Mouse (Mus musculus): Measurements from ENCODE around the gene Fryl. TPM values are rescaled to one million over a fixed set of nuclear protein-coding genes. Genes with fewer than 3 reads are reported as not detected.

Gene Fryl
- total RNA-seq, 1 experiment from 2014 or later, result 154 TPM

DNA sequence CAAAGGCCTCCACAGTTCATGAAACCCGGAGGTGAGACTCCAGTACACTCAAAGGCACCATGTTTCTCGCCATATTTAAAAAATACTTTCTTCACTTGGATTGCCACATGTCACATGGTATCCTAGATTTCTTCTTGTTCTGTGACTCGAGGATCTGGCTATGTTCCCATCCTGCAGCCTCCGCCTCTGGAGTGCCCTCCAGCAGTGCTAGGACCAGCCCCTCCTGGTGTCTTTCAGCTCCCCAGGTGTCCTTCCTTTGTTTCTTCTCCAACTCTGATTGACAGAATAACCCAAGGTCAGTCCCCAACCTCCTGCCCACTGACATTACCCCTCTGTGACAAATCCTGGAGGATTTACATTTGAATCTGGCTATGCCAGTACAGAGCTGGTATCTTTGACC, 26.2 kb downstream of the Fryl start:
- no peak for ATAC-seq (replicated peaks; ENCODE audit: insufficient number of reproducible peaks, low FRiP score, low TSS enrichment, poor library complexity, severe bottlenecking)

DNA sequence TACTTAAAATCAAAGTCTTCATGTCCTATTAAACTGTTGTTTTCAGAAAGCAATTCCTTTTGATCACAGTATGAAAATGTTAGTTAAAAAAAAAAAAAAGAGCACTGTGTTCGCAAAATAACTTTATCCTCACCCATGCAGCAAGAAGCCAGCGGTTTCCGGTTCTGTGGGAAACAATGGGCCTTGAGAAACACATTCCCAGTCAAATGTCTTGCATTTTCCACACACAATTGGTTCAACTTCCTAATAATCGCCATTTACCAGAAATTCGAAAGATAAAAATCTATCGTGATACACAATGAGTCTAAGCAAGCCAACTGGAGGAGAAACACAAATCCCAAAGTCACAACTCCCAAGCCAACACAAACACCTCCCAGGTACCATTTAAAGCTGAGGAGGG, 27.0 kb downstream of the Fryl start:
- no peak for ATAC-seq (replicated peaks; ENCODE audit: insufficient number of reproducible peaks, low FRiP score, low TSS enrichment, poor library complexity, severe bottlenecking)

DNA sequence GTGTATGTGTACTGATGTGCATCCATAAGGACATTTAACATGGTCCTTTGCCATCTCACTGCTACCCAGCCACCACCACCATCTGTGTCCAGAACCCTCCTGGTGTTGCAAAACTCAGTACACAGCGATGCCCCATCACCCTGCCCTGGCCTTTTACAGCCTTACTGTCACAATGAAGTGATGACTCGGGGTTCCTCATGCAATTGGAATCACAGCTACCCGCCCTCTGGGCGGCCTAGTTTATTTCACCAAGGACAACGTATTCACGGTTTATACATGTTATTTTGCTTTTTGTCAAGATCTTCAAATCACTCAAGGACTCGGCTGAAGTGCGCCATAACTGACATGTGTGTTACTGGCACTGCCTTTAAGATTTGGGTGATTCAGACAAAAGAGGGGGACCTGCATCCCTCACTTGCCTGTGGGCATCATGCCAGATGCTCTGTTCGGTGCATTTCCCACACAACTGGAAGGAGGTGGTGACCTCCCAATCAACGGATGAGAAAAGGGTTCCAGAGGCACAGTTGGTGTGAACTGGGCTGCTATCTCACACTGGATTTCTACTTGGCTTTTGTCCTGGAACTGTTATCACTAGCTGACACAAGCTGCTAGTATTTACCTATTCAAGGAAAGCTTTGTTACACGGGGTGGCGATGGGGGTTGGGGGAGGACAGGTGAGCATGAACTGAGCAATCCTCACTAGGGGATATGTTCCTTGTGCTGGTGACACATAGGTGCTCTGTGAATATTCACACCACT, 27.9 kb downstream of the Fryl start:
- no peak for ATAC-seq (replicated peaks; ENCODE audit: insufficient number of reproducible peaks, low FRiP score, low TSS enrichment, poor library complexity, severe bottlenecking)

DNA sequence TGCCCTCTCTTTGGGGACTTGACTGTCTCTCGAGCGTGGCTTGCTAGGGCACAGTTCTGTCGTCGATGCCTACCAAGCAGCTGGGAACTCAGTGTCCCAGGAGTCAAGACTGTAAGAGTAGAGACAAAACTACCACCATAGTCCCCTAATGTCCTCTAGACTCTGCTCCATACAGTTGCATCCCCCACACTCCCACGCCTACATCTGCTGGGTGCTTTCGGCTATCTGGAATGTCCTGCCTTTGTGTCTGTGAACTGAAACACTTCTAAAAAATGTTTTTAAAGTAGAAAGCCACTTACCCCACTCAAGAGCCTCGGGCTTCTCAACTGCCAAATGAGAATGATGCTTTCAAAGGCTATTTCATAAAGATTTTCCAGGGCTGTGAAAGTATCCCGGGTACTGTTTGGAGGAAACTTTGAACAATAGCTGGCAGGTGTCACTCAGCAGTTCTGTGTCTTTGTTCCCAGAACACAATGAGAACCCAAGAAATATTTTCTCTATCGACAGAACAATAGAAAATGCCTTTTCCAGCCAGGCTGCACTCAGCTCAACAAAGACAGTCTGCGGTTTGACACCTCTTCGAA, 28.8 kb downstream of the Fryl start:
- no peak for ATAC-seq (replicated peaks; ENCODE audit: insufficient number of reproducible peaks, low FRiP score, low TSS enrichment, poor library complexity, severe bottlenecking)

DNA sequence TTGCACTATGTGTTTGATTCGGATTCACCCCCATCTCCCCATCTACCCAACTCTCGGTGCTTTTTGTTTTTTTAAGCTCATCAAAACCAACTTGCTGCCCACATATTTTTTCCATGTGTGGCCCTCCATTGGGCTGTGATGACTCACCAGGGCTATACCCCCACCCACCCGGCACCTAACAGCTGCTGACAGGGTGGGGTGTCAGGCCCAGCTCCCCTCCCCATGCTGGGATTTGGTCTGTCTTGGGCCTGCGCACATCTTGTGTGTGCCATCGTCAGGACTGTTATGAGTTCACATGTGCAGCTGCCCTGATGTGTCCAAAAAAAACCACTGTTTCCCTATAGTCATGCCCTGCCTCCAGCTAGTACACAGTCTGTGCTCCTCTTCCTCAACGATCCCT, 33.4 kb downstream of the Fryl start:
- no peak for ATAC-seq (replicated peaks; ENCODE audit: insufficient number of reproducible peaks, low FRiP score, low TSS enrichment, poor library complexity, severe bottlenecking)

DNA sequence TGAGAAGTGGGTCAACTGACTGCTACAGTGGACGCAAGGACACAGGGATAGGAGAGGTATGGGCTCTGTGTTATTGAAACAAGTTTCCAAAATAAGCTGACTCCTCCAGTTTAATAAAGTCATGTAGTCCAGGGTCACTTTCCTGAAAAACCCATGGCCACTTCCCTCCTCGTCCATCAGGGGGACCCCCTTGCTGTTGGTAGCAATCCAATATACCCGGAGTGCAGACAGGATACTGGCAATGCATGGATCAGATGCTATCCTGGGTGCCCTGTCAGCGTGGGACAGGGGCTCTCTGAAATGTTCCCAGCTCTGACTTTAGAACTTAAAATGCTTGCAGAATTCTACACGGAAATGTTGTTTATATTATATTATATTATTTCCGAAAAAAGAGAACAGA, 34.0 kb downstream of the Fryl start:
- ATAC-seq (replicated peaks; ENCODE audit: insufficient number of reproducible peaks, low FRiP score, low TSS enrichment, poor library complexity, severe bottlenecking), result no peak

DNA sequence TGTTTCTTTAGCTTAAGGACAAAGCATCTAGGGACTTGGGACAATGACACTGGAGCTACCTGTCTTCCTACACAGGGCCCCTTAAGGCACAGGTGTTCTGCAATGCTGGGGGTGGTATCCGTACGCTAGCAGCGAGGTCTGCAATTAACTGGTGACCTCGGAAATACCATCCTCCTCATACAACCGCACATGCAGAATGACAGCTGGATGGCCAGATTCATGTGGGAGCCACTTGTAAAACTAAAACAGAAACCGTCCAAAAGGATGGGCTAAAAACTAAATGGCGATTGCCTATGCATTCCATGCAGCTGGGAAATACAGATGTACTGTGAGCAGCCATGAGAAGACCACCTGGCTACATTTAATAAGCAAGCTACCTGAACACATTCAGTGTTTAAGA, 34.6 kb downstream of the Fryl start:
- no peak for ATAC-seq (replicated peaks; ENCODE audit: insufficient number of reproducible peaks, low FRiP score, low TSS enrichment, poor library complexity, severe bottlenecking)

DNA sequence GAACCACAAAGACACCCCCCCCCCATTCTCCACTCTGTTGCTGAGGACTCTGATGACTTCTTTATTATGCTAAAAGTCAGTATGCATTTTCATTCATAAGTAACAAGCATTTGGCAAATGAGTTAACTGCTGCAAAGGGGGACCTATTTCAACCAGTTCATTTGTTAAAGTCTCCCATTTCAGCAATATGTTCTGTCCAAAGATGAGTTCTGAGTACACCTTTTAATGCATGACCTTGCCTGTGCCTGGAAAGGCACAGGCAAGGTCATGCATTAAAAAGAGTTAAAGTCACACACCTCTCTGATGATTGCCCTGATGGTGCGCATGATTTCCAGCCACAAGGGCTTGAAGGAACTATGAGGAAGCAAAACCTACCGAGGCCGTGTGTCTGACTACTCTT, 36.7 kb downstream of the Fryl start:
- ATAC-seq (replicated peaks; ENCODE audit: insufficient number of reproducible peaks, low FRiP score, low TSS enrichment, poor library complexity, severe bottlenecking), result no peak

DNA sequence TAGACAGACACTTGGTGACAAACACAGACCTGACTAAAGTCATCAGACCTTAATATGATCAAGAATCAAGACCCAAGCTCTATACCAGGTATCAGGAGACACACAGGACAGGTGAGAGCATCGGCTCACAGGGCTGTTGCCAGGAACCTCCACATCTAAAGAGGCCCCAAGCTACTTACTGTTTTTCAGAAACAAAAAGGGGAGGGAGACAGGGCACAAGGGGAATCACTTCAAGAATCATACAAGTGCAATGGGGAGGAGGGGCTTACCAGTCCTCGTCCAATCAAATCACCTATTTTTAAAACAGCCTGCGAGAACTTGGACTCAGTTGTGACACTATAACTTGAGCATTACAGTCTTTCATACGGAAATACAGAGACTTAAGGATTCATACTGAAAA, 38.4 kb downstream of the Fryl start:
- no peak for ATAC-seq (replicated peaks; ENCODE audit: insufficient number of reproducible peaks, low FRiP score, low TSS enrichment, poor library complexity, severe bottlenecking)

DNA sequence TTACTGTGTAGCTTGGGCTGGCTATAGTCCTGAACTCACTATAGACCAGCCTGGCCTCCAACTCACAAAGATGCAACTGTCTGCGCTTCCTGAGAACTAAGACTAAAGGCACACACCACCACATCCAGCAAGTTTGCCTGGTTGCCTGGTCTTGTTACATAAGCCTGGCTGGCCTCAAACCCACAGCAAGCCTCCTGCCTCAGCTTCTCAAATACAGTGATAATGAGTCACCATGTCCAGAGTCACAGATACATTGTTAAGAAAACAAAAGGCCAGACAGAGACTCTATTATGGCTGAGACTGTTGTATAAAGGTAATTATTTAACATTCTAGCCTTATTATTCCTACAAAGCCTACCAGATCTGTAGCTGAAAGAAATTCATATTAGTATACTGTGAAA, 39.3 kb downstream of the Fryl start:
- no peak for ATAC-seq (replicated peaks; ENCODE audit: insufficient number of reproducible peaks, low FRiP score, low TSS enrichment, poor library complexity, severe bottlenecking)

DNA sequence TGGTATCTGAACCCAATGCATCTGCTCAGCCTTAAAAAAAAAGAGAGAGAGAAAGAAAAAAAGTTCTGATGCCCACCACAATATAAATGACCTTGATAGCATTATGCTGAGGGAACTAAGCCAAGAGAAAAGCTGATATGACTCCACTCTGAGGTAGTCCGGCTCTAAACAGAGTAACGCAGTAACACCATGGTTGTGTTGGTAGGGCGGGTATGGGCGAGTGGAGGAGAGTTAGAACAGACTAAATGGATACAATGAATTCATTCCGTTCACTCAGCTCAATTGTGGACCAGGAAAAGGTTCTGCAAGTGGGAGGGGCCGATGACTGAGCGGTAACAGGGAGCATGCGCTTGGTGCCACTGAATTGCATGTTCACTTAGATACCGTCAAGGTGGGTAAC, 40.4 kb downstream of the Fryl start:
- no peak for ATAC-seq (replicated peaks; ENCODE audit: insufficient number of reproducible peaks, low FRiP score, low TSS enrichment, poor library complexity, severe bottlenecking)

DNA sequence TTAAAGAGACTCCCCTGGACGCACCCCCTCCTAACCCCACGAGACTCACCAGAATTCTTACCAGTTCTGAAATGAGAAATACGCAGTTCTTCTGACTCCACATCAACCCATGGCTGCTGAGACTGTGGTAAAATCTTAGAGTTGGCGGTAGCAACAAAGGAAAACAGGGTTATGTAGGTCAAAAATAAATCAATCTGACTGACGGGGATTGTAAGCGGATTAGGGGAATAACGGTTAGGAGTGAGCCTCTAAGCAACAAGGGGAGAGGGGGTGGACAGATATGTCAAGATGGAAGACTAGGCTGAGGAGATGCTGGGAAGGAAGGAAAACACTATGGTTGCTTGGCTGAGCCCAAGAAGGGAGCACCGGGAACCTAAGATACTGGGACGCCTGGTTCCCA, 44.0 kb downstream of the Fryl start:
- no peak for ATAC-seq (replicated peaks; ENCODE audit: insufficient number of reproducible peaks, low FRiP score, low TSS enrichment, poor library complexity, severe bottlenecking)

DNA sequence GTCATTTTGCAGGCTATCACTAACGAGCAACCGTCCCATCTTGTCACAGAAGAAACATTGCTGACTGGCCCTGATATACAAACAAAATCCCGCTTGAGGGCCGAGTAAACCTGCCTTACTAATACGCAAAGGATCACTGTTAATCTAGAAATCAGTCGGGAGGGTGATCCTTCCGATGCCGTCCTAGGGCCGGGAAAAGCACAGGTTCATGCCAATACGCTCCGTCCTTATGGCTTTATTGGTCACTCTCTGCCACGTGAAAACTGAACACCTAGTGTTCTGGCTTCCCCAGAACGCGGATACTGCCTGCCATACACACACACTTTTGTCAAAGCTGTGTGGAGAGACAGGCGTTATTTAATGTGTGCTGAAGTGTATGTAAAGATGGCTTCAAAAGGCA, 44.5 kb downstream of the Fryl start:
- no peak for ATAC-seq (replicated peaks; ENCODE audit: insufficient number of reproducible peaks, low FRiP score, low TSS enrichment, poor library complexity, severe bottlenecking)

DNA sequence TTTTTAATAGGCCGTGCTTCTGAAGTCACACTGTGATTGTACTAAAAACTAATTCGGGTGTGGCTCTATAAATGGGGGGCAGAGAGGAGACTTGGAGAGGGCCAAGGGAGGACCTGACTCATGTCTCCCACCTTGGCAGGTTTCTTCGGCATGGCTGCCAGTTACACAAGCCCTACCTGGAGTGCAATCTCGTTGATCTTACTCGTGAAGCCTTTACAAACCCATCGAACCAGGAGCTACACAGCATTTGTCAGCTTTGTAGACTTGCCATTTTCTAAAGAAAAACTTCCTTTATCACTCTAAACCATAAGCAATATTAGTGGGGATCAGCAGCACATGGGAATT, 45.5 kb downstream of the Fryl start:
- no peak for ATAC-seq (replicated peaks; ENCODE audit: insufficient number of reproducible peaks, low FRiP score, low TSS enrichment, poor library complexity, severe bottlenecking)

DNA sequence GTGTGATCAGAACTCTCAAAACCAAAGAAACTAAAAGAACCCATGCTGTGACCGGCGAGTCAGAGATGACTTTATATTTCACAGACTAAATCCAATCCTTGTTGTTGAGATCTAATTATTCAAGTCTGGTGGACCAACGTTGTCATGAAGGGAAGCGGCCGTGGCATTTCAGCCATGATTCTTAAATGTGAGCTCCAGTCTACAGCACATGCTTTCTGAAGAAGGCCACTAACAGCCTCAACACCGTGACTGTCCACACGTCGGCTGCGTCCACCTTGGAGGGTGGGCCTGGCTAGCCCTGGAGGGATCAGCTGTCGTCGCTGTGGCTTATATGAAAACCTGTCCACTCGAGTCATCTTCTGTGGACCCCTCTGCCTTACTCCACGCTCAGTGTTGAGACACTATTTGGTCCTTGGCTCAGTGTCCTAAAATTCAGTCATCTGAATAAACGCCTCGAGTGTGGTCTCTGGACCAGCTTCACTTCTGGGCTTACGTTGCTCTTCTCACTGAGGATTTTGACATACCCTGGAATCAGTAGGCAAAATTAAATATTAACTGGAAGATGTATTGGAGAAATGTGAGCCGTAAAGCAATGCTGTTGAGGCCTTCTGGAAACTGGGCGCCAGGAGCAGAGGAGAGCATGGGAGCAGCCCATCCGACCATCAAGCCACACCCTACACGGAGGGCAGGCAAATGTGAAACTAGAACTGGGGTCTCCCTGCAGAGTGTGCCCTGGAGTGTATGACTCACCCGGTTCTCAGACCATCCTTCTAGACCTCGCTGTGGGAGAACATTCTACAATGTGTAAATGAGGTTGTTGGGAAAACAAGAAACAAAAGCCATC, 46.1 kb downstream of the Fryl start:
- no peak for ATAC-seq (replicated peaks; ENCODE audit: insufficient number of reproducible peaks, low FRiP score, low TSS enrichment, poor library complexity, severe bottlenecking)

DNA sequence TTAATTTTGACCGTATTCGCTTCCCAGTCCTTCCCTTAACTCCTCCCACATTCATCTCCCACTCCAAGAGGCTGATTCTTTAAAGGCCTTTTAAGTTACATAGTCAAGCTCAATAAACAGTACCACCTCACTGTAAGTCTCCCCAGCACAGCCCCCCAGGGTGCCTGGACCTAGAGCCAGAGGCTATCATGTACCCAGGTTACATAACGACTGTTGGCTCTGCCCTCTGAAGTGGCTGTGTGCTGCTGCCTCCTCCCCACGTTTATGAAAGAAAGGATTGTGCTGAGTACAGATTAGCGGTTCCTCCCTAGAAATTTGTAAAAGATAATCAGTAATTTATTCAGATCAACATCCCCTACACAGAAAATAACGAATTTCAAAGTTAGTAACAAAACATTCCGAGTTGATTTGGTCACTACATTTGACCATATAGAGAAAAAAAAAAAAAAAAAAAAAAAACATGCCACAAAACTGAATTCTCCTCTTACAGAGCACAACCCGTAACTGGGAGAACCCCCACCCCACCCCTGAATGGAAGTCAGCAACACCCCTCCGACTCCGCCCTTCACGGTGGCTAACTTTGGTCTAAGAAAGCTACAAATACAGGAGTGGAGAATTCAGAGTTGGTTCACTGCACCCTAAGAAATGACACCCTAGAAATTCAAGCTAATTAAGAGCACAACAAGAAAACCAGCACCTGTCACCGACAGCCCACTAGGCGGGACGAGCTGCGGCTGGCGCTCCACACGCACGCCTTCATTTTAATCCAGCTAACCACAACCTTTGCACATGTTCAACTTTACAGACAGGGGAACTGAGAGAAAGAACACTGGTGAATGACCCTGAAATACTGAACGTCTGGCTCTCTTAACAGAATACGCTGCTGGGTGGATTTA, 47.0 kb downstream of the Fryl start:
- 0 out of 2 replicates have a peak, but pooled peaks have one; percentile 18 for ATAC-seq (replicated peaks; ENCODE audit: insufficient number of reproducible peaks, low FRiP score, low TSS enrichment, poor library complexity, severe bottlenecking)

DNA sequence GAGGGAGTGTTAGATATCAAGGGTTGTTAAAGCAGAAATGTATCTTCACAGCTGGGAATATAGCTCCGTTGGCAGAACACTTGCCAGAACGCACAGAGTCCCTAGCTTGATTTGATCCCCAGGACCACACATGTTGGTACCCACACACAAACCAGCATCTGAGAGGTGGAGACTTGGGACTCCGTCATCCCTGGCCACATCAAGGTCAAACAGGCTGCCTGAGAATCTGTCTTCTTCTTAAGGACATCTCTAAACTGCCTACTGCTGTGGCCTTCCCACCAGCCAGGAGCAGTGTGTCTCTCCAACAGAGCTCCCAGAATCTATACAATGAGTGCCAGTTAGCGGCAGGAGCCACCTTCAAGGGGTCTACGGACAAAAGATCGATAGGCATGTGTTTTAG, 47.8 kb downstream of the Fryl start:
- no peak for ATAC-seq (replicated peaks; ENCODE audit: insufficient number of reproducible peaks, low FRiP score, low TSS enrichment, poor library complexity, severe bottlenecking)

DNA sequence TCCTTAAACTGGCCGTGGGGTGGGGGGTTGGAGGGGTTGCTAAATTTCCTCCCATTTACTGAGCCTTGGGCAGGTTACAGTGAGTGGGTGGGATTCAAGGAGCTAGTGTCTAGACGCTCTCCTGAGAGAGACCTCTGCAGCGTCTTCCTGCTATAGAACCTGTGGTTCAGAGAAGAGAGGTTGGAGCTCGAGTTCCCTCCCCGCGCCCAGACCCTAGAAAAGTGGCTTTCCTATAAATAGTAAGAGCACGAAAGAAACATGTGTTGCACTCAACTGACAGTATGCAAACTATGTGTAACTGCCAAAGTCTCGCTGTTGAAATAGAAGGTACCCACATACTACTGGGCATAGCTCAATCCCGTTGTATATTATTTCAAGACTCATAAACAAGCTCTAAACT, 49.7 kb downstream of the Fryl start:
- ATAC-seq (replicated peaks; ENCODE audit: insufficient number of reproducible peaks, low FRiP score, low TSS enrichment, poor library complexity, severe bottlenecking), result no peak

DNA sequence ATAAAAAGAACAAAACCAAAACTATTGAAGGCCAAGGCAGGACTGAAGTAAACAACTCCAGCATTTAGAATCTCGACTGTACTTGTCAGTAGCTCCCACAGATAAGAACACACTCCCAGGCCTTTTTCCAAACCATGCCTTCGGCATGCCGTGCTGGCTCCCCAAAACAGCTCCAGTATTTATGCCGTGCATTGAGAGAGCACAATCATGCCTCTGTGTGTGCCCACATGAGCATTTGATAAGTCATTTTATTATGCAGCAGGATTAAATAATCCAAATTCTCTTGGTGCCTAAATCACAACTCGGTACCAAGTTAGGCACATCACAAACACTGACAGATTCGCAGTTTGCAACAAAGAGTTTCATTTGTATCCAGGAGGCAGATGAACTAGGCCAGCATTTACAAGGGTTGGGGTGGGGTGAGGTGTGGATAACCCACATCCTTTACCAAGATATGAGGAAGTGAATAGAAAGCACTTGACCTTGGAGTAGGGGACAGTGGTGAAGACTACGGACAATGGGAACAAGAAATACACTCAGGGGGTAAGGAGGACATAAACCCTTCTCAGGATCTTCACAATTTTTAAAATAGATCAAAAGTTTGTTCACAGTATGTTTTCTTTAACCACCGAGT, 50.3 kb downstream of the Fryl start:
- 0 out of 2 replicates have a peak, but pooled peaks have one; percentile 45 for ATAC-seq (replicated peaks; ENCODE audit: insufficient number of reproducible peaks, low FRiP score, low TSS enrichment, poor library complexity, severe bottlenecking)
